Mouse (Mus musculus): ENCODE data around the gene Kank2. TPM values are rescaled to one million over a fixed set of nuclear protein-coding genes. Genes with fewer than 3 reads are reported as not detected.

Gene Kank2
- 78.5 and 92.4 TPM in 2 replicates for total RNA-seq (2014; rRNA removed; ENCODE audit: low replicate concordance)
- polyA plus RNA-seq (2015; fragmentation: Nextera tagmentation; extraction: Ambion mirVana): 10.3 and 10.9 TPM in 2 replicates

- no peak for TF ChIP-seq CTCF (IDR thresholded peaks at IDR 0.05; ENCODE audit: low read depth)
- TF ChIP-seq EP300 (IDR thresholded peaks at IDR 0.05; ENCODE audit: low read depth): peak; percentile 89; the same call in 1 of the 2 replicates
- H3K4me1 ChIP-seq (ENCODE audit: control insufficient read depth, insufficient read depth): peaks cover 19% of the 10 kb centered on the region
- H3K27ac ChIP-seq (ENCODE audit: low read depth): peak within 1 kb of the TSS; percentile 94
- H3K4me3 ChIP-seq (ENCODE audit: low read depth, low read length): peak within 1 kb of the TSS; percentile 87
- WGBS: under 1% methylated on average over 43 of the region's 52 CpGs
- peaks cover 21% of the 10 kb centered on the region for H3K36me3 ChIP-seq (replicated peaks; ENCODE audit: control insufficient read depth, insufficient read depth, low read length)
- no peaks in the 10 kb centered on the region for H3K9me3 ChIP-seq (replicated peaks; ENCODE audit: control insufficient read depth, low read length)
- peak; percentile 73 for DNase-seq (ENCODE audit: low spot score)
- no peaks in the 10 kb centered on the region for H3K27me3 ChIP-seq (ENCODE audit: control insufficient read depth, insufficient read depth, low read length)
- peak within 1 kb of the TSS; percentile 93 for H3K9ac ChIP-seq (replicated peaks; ENCODE audit: low read depth, low read length)
- peak; percentile 86 for ATAC-seq (ENCODE audit: insufficient read depth, low read depth)
- peak within 1 kb of the TSS; percentile 66 for H3K4me2 ChIP-seq (ENCODE audit: low read depth, low read length)
These were observed at the start of gene Kank2 for GRCm38 (mm10) chr9:21798345-21799009. Gene Kank2, minus strand, starts transcription at chr9:21798744.

GRCm38 (mm10) chr9:21847926-21848325 is 49.4 kb upstream of the Kank2 start:
- no peak for DNase-seq (ENCODE audit: low spot score)
- Histone ChIP-seq H3K27ac (ENCODE audit: low read depth) (peak overlapping the region; percentile 89), H3K4me3 (ENCODE audit: low read depth, low read length) (no peak overlapping the region), H3K4me2 (ENCODE audit: low read depth, low read length) (peak overlapping the region; percentile 56), H3K9ac (replicated peaks; ENCODE audit: low read depth, low read length) (no peak overlapping the region), H3K9me3 (replicated peaks; ENCODE audit: control insufficient read depth, low read length) (no peaks in the 10 kb centered on the region), H3K36me3 (replicated peaks; ENCODE audit: control insufficient read depth, insufficient read depth, low read length) (peaks cover 12% of the 10 kb centered on the region), H3K4me1 (ENCODE audit: control insufficient read depth, insufficient read depth) (peaks cover 12% of the 10 kb centered on the region; the same call in 1 of the 2 replicates), H3K27me3 (ENCODE audit: control insufficient read depth, insufficient read depth, low read length) (no peaks in the 10 kb centered on the region)
- ATAC-seq (ENCODE audit: insufficient read depth, low read depth): no peak
- 39% methylated on average over 10 of the region's 10 CpGs for WGBS
- TF ChIP-seq CTCF (IDR thresholded peaks at IDR 0.05; ENCODE audit: low read depth) (no peak), EP300 (IDR thresholded peaks at IDR 0.05; ENCODE audit: low read depth) (no peak)

GRCm38 (mm10) chr9:21847425-21847824 is 48.9 kb upstream of the Kank2 start:
- TF ChIP-seq CTCF (IDR thresholded peaks at IDR 0.05; ENCODE audit: low read depth): no peak
- no peak for TF ChIP-seq EP300 (IDR thresholded peaks at IDR 0.05; ENCODE audit: low read depth)
- WGBS: 21% methylated on average over 3 of the region's 3 CpGs
- peak overlapping the region; percentile 89 for H3K27ac ChIP-seq (ENCODE audit: low read depth)

GRCm38 (mm10) chr9:21846755-21847341 is 48.3 kb upstream of the Kank2 start:
- peak; percentile 81 for DNase-seq (ENCODE audit: low spot score)
- Histone ChIP-seq H3K27ac (ENCODE audit: low read depth) (peak overlapping the region; percentile 89), H3K4me1 (ENCODE audit: control insufficient read depth, insufficient read depth) (peaks cover 9% of the 10 kb centered on the region; the same call in 1 of the 2 replicates), H3K4me3 (ENCODE audit: low read depth, low read length) (peak overlapping the region; percentile 29), H3K36me3 (replicated peaks; ENCODE audit: control insufficient read depth, insufficient read depth, low read length) (peaks cover 12% of the 10 kb centered on the region), H3K4me2 (ENCODE audit: low read depth, low read length) (peak overlapping the region; percentile 56), H3K27me3 (ENCODE audit: control insufficient read depth, insufficient read depth, low read length) (no peaks in the 10 kb centered on the region), H3K9ac (replicated peaks; ENCODE audit: low read depth, low read length) (no peak overlapping the region; the same call in 1 of the 2 replicates), H3K9me3 (replicated peaks; ENCODE audit: control insufficient read depth, low read length) (no peaks in the 10 kb centered on the region)
- WGBS: 11% methylated on average over 11 of the region's 11 CpGs
- peak; percentile 82 for ATAC-seq (ENCODE audit: insufficient read depth, low read depth)
- TF ChIP-seq CTCF (IDR thresholded peaks at IDR 0.05; ENCODE audit: low read depth): 0 out of 2 replicates have a peak, but pooled peaks have one; percentile 0
- peak; percentile 36; the same call in 1 of the 2 replicates for TF ChIP-seq EP300 (IDR thresholded peaks at IDR 0.05; ENCODE audit: low read depth)

More at GRCm38 (mm10) chr9:21847425-21847824, 48.9 kb upstream of the Kank2 start:
- peaks cover 9% of the 10 kb centered on the region; the same call in 1 of the 2 replicates for H3K4me1 ChIP-seq (ENCODE audit: control insufficient read depth, insufficient read depth)
- peaks cover 12% of the 10 kb centered on the region for H3K36me3 ChIP-seq (replicated peaks; ENCODE audit: control insufficient read depth, insufficient read depth, low read length)
- no peak overlapping the region; the same call in 1 of the 2 replicates for H3K4me3 ChIP-seq (ENCODE audit: low read depth, low read length)
- peak; percentile 11 for DNase-seq (ENCODE audit: low spot score)
- no peaks in the 10 kb centered on the region for H3K9me3 ChIP-seq (replicated peaks; ENCODE audit: control insufficient read depth, low read length)
- peak overlapping the region; percentile 56 for H3K4me2 ChIP-seq (ENCODE audit: low read depth, low read length)
- peak; percentile 10; the same call in 1 of the 2 replicates for ATAC-seq (ENCODE audit: insufficient read depth, low read depth)
- no peak overlapping the region for H3K9ac ChIP-seq (replicated peaks; ENCODE audit: low read depth, low read length)
- no peaks in the 10 kb centered on the region for H3K27me3 ChIP-seq (ENCODE audit: control insufficient read depth, insufficient read depth, low read length)

GRCm38 (mm10) chr9:21845381-21846080 is 47.0 kb upstream of the Kank2 start:
- TF ChIP-seq EP300 (IDR thresholded peaks at IDR 0.05; ENCODE audit: low read depth): no peak
- TF ChIP-seq CTCF (IDR thresholded peaks at IDR 0.05; ENCODE audit: low read depth): no peak
- Histone ChIP-seq H3K9me3 (replicated peaks; ENCODE audit: control insufficient read depth, low read length) (no peaks in the 10 kb centered on the region), H3K9ac (replicated peaks; ENCODE audit: low read depth, low read length) (no peak overlapping the region), H3K4me2 (ENCODE audit: low read depth, low read length) (no peak overlapping the region), H3K36me3 (replicated peaks; ENCODE audit: control insufficient read depth, insufficient read depth, low read length) (peaks cover 12% of the 10 kb centered on the region), H3K4me1 (ENCODE audit: control insufficient read depth, insufficient read depth) (peaks cover 9% of the 10 kb centered on the region; the same call in 1 of the 2 replicates), H3K27ac (ENCODE audit: low read depth) (peak overlapping the region; percentile 89; the same call in 1 of the 2 replicates), H3K27me3 (ENCODE audit: control insufficient read depth, insufficient read depth, low read length) (no peaks in the 10 kb centered on the region), H3K4me3 (ENCODE audit: low read depth, low read length) (no peak overlapping the region)
- 44% methylated on average over 14 of the region's 14 CpGs for WGBS
- ATAC-seq (ENCODE audit: insufficient read depth, low read depth) (no peak), DNase-seq (ENCODE audit: low spot score) (no peak)
